Mouse (Mus musculus) thymus, adult 2 months (tissue): ENCODE results near the gene Urb1.

Source experiments
- CTCF ChIP-seq: fragments of 200-500 bp; IDR thresholded peaks from 2 replicates; pipeline ENCODE4 v1.5.1; 2012; ENCODE audit warnings: mild to moderate bottlenecking, control low read depth, low read length, moderate library complexity, borderline replicate concordance; ENCODE audit not compliant: control insufficient read depth, poor library complexity, insufficient read depth; ENCODE audit errors: extremely low read depth
- POLR2A ChIP-seq: fragments of 200-500 bp; IDR thresholded peaks from 2 replicates; pipeline ENCODE4 v1.6.1; 2012; ENCODE audit warnings: mild to moderate bottlenecking, low read length, control low read depth, moderate library complexity; ENCODE audit not compliant: control insufficient read depth, poor library complexity, insufficient read depth; ENCODE audit errors: extremely low read depth

- TF ChIP-seq CTCF = no peak
- TF ChIP-seq POLR2A = no peak
Observed at GRCm38 (mm10) chr16:90779783-90780182, 30.4 kb downstream of the Urb1 start.
